Mouse (Mus musculus) adrenal gland, postnatal 10 days (tissue): ENCODE measurements around the gene Foxk1. TPM values are rescaled to one million over a fixed set of nuclear protein-coding genes. Genes with fewer than 3 reads are reported as not detected.

Experiments used
- DNase-seq: peaks from one replicate; pipeline ENCODE4 v3.0.0; 2021; ENCODE audit warnings: mixed read lengths
- total RNA-seq, 2 experiments: library from RNA; stranded (reverse); gene quantifications; 2 replicates each; pipeline ENCODE4 v1.2.3; 2021

Foxk1 gene
- total RNA-seq, 2 experiments from 2014 or later, result 22.9 to 23.6 TPM

- DNase-seq, result peak; percentile 91
Measured at GRCm38 (mm10) chr5:142478829-142479435, 77.6 kb downstream of the Foxk1 start.

GRCm38 (mm10) chr5:142482512-142482911 is 81.2 kb downstream of the Foxk1 start:
- no peak for DNase-seq

- no peak for DNase-seq
Measured at GRCm38 (mm10) chr5:142483581-142483980, 82.3 kb downstream of the Foxk1 start.

GRCm38 (mm10) chr5:142486654-142487053 is 85.4 kb downstream of the Foxk1 start:
- no peak for DNase-seq

DNA sequence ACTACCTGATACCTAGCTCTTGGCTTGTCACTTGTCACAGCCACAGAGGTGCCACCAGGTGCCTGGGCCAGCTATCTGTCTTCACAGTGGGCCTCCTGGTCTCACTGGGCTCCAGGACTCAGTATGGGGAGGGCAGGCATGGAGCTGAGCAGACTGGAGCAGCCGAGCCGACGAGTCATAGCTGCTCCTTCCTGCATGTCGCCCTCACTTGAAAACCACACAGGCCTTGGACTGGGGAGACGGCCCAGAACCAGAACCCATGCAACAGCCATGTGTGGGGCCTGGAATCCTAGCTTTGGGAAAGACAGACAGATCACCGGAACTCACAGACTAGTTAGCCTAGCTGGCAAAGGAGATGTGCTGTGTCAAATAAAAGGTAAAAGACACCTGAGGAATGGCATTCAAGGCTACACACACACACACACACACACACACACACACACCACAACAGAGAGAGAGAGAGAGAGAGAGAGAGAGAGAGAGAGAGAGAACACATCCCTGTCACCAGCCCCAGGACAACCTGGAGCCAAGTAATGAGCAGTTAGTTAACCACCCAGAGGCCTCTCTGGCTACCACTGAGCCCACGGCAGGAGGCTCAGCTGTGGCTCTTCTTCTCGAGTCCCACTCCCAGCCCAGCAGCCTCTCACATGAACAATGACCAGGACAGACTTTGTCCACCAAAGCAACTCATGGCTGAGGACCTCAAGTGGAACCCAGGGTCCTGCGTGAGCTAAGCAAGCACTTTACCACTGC is 88.8 kb downstream of the Foxk1 start:
- DNase-seq, result no peak

DNA sequence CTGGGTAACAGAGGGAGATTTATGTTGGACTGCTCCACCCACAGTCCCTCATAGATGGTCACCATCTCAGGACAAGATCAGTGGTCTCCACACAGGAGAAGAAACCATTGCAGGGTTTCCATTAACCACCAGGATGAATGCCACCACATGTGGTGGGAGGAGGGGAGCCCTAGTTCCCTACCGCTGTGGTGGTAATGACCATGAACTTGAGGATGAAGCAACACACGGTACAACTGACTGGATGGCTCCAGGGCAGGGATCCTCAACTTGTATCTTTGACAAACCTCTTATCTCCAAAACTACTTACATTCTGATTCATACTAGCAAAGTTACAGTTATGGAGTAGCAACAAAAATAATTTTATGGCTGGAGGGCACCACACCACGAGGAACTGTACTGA is 92.0 kb downstream of the Foxk1 start:
- DNase-seq, result no peak

GRCm38 (mm10) chr5:142495321-142496096 is 94.2 kb downstream of the Foxk1 start:
- peak; percentile 53 for DNase-seq

DNA sequence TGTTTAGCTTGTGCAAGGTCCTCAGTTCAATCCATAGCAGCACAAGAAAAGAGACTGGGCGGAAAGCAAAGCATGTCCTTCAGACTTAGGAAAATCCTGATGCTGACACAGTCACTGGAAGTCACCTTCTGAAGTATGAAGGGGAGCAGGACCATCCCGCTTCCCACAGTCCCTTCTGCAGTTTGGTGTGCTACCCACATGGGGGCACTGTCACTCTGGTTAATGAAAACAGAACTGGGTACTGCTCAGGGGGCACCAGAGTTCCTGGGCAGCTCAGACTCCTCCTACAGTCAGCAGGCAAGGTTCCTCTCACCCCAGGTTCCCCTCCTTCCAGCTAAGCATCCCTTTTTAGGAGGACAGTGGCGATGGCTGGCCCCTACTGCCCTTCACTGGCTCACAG is 97.7 kb downstream of the Foxk1 start:
- peak; percentile 54 for DNase-seq

DNA sequence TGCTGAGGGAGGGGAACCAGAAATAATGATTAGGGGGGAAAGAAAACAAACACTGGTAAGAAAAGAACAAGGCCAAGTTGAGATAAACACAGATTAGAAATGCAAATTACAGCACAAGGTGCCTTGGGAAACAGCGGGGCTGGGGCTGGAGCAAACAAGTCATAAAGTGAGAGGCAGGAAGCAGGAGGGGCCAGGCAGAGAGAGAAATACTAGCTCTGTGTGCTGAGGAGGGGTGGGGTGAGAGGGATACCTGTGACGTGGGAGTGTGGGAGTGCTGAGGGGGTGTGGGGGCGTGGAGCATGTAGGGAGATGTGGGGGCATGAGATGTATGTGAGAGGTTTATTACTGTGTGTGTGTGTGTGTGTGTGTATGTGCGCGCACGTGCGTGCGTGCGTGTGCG is 99.6 kb downstream of the Foxk1 start:
- DNase-seq, result no peak

DNA sequence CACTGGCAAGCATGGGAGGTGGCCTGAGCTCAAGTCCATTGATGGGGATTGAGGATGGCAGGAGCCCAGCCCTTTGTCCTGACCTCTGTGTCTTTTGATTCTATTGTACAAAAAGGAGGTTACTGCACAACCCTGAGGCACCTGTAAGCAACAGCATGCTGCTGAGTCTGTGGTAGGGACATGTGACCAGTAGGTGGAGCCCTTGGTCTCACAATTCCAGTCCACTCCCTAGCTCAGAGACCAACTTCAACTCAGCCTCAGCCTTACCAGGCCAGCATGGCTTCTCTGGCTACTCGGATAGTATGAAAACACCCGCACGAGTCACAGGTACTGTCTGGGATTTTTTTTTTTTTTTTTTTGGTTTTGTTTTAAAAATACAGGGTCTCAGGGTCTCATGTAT is 101.1 kb downstream of the Foxk1 start:
- peak; percentile 85 for DNase-seq

- no peak for DNase-seq
Measured at GRCm38 (mm10) chr5:142504175-142504574, 102.9 kb downstream of the Foxk1 start.

- peak; percentile 35 for DNase-seq
Measured at GRCm38 (mm10) chr5:142505695-142506423, 104.6 kb downstream of the Foxk1 start.

DNA sequence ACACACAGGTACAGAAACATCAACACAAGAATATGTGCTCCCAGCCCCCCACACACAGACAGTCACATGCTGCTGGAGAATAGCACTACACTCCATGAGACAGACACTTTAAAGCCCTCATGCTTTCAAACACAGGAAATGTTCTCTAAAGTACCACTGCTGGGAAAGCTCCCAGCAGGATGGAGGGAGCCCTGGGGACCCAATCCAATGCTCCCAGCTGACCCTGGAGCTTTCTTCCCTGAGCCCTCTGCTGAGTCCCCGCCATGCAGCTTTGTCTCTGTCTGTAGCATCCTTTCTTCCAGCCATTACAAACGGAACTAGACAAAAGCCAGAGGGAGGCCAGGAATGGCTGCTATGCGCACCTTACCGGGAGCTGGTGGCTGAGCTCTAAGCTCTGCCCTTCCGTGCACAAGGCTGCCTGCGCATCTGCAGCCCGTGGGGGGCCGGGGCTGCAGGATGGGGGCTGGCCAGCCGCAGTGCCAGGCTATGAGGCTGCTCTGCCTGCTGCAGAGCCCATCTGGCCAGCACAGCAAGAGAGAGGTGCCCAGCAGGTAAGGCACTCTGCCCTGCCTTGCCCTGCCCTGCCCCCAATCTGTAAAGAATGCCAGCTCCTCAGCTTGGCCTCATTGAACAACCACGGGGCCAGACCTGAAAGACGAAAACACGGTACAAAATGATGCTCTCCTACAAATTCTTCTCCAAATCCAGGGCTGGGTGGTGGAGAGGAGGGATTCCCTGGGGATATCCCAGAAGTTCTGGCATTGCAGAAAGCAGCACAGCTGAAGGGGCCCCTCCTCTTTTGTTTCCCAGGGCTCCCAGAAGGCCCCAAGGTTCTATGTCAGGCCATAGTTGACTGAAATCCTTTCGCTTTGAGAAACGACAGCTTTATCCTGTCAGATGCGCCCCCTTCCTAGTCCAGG is 108.1 kb downstream of the Foxk1 start:
- no peak for DNase-seq

DNA sequence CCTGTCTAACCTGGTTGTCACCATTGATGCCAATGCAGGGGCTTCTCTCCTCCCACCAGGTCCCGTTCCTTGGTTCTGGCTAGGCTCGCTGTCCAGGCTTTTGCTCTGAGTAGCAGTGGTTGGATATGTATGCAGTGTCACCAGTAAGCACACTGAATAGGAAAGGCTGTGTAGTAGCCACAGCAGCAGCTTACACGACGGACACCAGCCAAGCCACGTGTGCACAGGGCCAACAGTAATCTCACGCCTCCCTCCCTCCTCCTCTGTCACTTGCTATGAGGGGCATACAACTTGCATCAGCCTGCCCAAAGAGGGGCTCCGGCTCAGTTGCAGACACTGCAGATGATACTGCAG is 108.7 kb downstream of the Foxk1 start:
- no peak for DNase-seq

Other genes starting within 250 kb of the Foxk1 start
- gene Ap5z1, start 62.4 kb downstream of the Foxk1 start, total RNA-seq, result 10 to 100 TPM; 14.0 to 18.9 TPM
- gene Papolb, start 128.6 kb downstream of the Foxk1 start, total RNA-seq, result under 1 TPM; 0.21 to 0.27 TPM
- 10 to 100 TPM in 1 of 2 experiments, 1 to 10 TPM in 1; 8.0 to 10.7 TPM for gene Radil, start 149.6 kb downstream of the Foxk1 start, total RNA-seq
- gene Mmd2, start 207.3 kb downstream of the Foxk1 start, total RNA-seq, result 10 to 100 TPM; 46.5 to 54.0 TPM
- gene Wipi2, start 226.2 kb downstream of the Foxk1 start, total RNA-seq, result 100 to 1,000 TPM in 1 of 2 experiments, 10 to 100 TPM in 1; 93.6 to 102 TPM